In the genomic region with DNA sequence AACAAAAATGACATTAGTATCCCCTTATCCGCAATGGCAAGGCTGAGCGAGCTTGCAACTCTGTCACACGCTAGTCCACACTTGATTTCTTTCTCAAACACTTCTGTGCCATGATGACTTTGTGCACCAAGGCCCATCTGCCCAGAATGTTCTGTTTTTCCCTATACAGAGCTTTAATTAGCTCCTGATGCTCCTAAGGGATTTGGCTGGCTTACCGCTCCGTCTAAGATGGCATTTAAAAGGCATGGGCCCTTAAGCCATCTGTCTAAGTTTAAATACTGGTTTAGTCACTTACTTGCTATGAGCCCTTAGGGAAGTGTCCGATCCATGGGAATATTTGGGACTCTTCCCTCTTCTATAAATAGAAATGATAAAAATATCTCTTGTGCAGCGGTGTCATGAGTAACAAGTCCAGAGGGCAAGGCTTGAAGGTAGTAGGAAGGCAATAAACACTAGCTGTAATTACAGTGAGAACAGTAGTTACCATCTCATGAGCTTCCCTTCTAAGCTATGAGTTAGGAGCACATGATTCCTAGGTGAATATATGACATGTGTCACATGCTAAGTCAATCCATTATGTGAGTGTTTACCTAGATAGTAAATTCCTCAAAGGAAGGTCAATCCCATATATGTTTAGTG, we compare ENCODE assay signal across 12 mouse cellular contexts.
DNase-seq lines count a peak whose midpoint lies in the region; ATAC-seq and TF ChIP-seq lines count a peak whose summit lies in the region.
"Had no signal": no experiment of that assay in that cellular context is flagged by ENCODE, and none has a peak within 500 bp of the region (broad histone marks: within the 10 kb centered on the region; RNA-seq: fewer than 3 reads in every experiment).

No protein-coding gene starts in this region.

- no peak overlapping the region for H3K4me2 ChIP-seq in heart, embryonic 11.5 days
- no peak overlapping the region for H3K4me2 ChIP-seq in midbrain, postnatal 0 days (ENCODE audit: low read depth, low read length, poor library complexity, severe bottlenecking)
- no peak overlapping the region for H3K4me2 ChIP-seq in midbrain, embryonic 13.5 days (replicated peaks)
- no peak overlapping the region for H3K4me2 ChIP-seq in heart, postnatal 0 days (ENCODE audit: low read depth, low read length)

- no peaks in the 10 kb centered on the region for H3K9me3 ChIP-seq in heart, embryonic 11.5 days (replicated peaks; ENCODE audit: control insufficient read depth, low read length)
- no peaks in the 10 kb centered on the region for H3K9me3 ChIP-seq in midbrain, postnatal 0 days (ENCODE audit: low read length)
- H3K9me3 ChIP-seq in midbrain, embryonic 13.5 days, result no peaks in the 10 kb centered on the region
- H3K9me3 ChIP-seq in heart, postnatal 0 days (replicated peaks; ENCODE audit: control insufficient read depth, low read length), result no peaks in the 10 kb centered on the region

- no peak for TF ChIP-seq CTCF in heart, adult 2 months (IDR thresholded peaks at IDR 0.05)
- no peak for TF ChIP-seq CTCF in midbrain, postnatal 0 days (IDR thresholded peaks at IDR 0.05)
- no peak for TF ChIP-seq CTCF in heart, postnatal 0 days (IDR thresholded peaks at IDR 0.05; ENCODE audit: low read depth)

- H3K79me2 ChIP-seq in heart, adult 2 months (replicated peaks; ENCODE audit: control insufficient read depth, insufficient read depth, low read length), result no peaks in the 10 kb centered on the region

- WGBS in heart, adult 2 months, result 54% methylated on average over 7 of the region's 7 CpGs
- WGBS in heart, embryonic 11.5 days (ENCODE audit: insufficient replicate concordance), result 67% methylated on average over 7 of the region's 7 CpGs
- 67% methylated on average over 7 of the region's 7 CpGs for WGBS in midbrain, postnatal 0 days
- WGBS in midbrain, embryonic 13.5 days, result 70% methylated on average over 7 of the region's 7 CpGs
- WGBS in heart, postnatal 0 days, result 51% methylated on average over 7 of the region's 7 CpGs

- DNase-seq in heart, adult 2 months, result peak in 1 of 2 experiments; percentile 14
- DNase-seq in midbrain, postnatal 0 days (ENCODE audit: low spot score), result peak; percentile 54
- peak; percentile 26 for DNase-seq in heart, postnatal 0 days (ENCODE audit: low spot score)
- no peak for DNase-seq in urinary bladder, postnatal 25 days (ENCODE audit: low spot score)
- no peak for DNase-seq in kidney, adult 9 months
- DNase-seq: adrenal gland, postnatal 10 days; cerebellum, adult 11-12 months had no signal

- H3K36me3 ChIP-seq in heart, adult 2 months (ENCODE audit: control insufficient read depth, insufficient read depth, low read length), result peaks cover 6% of the 10 kb centered on the region; the same call in 1 of the 2 replicates
- H3K36me3 ChIP-seq in heart, embryonic 11.5 days (ENCODE audit: control insufficient read depth, insufficient read depth, low read length), result no peaks in the 10 kb centered on the region
- H3K36me3 ChIP-seq in midbrain, postnatal 0 days (ENCODE audit: insufficient read depth, low read length), result no peaks in the 10 kb centered on the region
- no peaks in the 10 kb centered on the region for H3K36me3 ChIP-seq in midbrain, embryonic 13.5 days
- H3K36me3 ChIP-seq in heart, postnatal 0 days (replicated peaks; ENCODE audit: control insufficient read depth, insufficient read depth, low read length), result no peaks in the 10 kb centered on the region

- no peak for TF ChIP-seq EP300 in heart, adult 2 months (IDR thresholded peaks at IDR 0.05; ENCODE audit: insufficient read depth, low read depth, low read length)
- no peak for TF ChIP-seq EP300 in heart, postnatal 0 days (IDR thresholded peaks at IDR 0.05; ENCODE audit: low read depth)

- H3K27ac ChIP-seq in heart, adult 2 months, result peak overlapping the region; percentile 70
- no peak overlapping the region for H3K27ac ChIP-seq in heart, embryonic 11.5 days (ENCODE audit: low read depth, low read length)
- H3K27ac ChIP-seq in midbrain, postnatal 0 days (ENCODE audit: low read depth, low read length), result no peak overlapping the region
- H3K27ac ChIP-seq in midbrain, embryonic 13.5 days, result no peak overlapping the region
- peak overlapping the region; percentile 71 for H3K27ac ChIP-seq in heart, postnatal 0 days (ENCODE audit: low read depth)
- H3K27ac ChIP-seq: macrophage had no signal

- no peak overlapping the region for H3K9ac ChIP-seq in heart, adult 2 months (ENCODE audit: low read depth, low read length)
- no peak overlapping the region for H3K9ac ChIP-seq in heart, embryonic 11.5 days (ENCODE audit: low read depth, low read length)
- H3K9ac ChIP-seq in midbrain, postnatal 0 days (replicated peaks; ENCODE audit: low read length, poor library complexity, severe bottlenecking), result no peak overlapping the region
- no peak overlapping the region for H3K9ac ChIP-seq in midbrain, embryonic 13.5 days (replicated peaks)
- no peak overlapping the region for H3K9ac ChIP-seq in heart, postnatal 0 days (replicated peaks; ENCODE audit: low read depth, low read length)

- H3K4me3 ChIP-seq in heart, adult 2 months, result no peak overlapping the region
- H3K4me3 ChIP-seq in heart, embryonic 11.5 days (ENCODE audit: low read depth, low read length), result no peak overlapping the region
- no peak overlapping the region for H3K4me3 ChIP-seq in midbrain, postnatal 0 days (ENCODE audit: low read depth, low read length)
- no peak overlapping the region for H3K4me3 ChIP-seq in midbrain, embryonic 13.5 days (replicated peaks)
- no peak overlapping the region for H3K4me3 ChIP-seq in heart, postnatal 0 days (ENCODE audit: low read depth, low read length)
- H3K4me3 ChIP-seq: myocyte had no signal

- ATAC-seq in heart, embryonic 11.5 days (replicated peaks; ENCODE audit: insufficient number of reproducible peaks, low FRiP score, low TSS enrichment), result no peak
- no peak for ATAC-seq in midbrain, postnatal 0 days (ENCODE audit: low FRiP score)
- no peak for ATAC-seq in midbrain, embryonic 13.5 days
- peak; percentile 63 for ATAC-seq in heart, postnatal 0 days (ENCODE audit: insufficient read depth, low read depth)

- no peak for TF ChIP-seq POLR2A in heart, adult 2 months (IDR thresholded peaks at IDR 0.05; ENCODE audit: insufficient read depth, low read depth, low read length)

- intact Hi-C loops in heart, adult 2 months (cut with DNase I), result no loop called here

- peaks cover 2% of the 10 kb centered on the region; the same call in 1 of the 2 replicates for H3K4me1 ChIP-seq in heart, adult 2 months (ENCODE audit: control insufficient read depth, insufficient read depth, low read length)
- H3K4me1 ChIP-seq in heart, embryonic 11.5 days (ENCODE audit: control insufficient read depth, insufficient read depth, low read length), result no peaks in the 10 kb centered on the region
- H3K4me1 ChIP-seq in midbrain, postnatal 0 days (ENCODE audit: insufficient read depth, low read length), result no peaks in the 10 kb centered on the region
- no peaks in the 10 kb centered on the region for H3K4me1 ChIP-seq in midbrain, embryonic 13.5 days (replicated peaks)
- peaks cover 9% of the 10 kb centered on the region for H3K4me1 ChIP-seq in heart, postnatal 0 days (ENCODE audit: control insufficient read depth, insufficient read depth)

- no peaks in the 10 kb centered on the region for H3K27me3 ChIP-seq in heart, adult 2 months (ENCODE audit: control insufficient read depth, insufficient read depth, low read length)
- H3K27me3 ChIP-seq in heart, embryonic 11.5 days (ENCODE audit: control insufficient read depth, insufficient read depth, low read length), result no peaks in the 10 kb centered on the region
- H3K27me3 ChIP-seq in midbrain, postnatal 0 days (ENCODE audit: insufficient read depth, low read length), result no peaks in the 10 kb centered on the region
- H3K27me3 ChIP-seq in midbrain, embryonic 13.5 days, result no peaks in the 10 kb centered on the region
- H3K27me3 ChIP-seq in heart, postnatal 0 days (ENCODE audit: control insufficient read depth, insufficient read depth, low read length), result no peaks in the 10 kb centered on the region
- H3K27me3 ChIP-seq: CH12.LX had no signal

Comparison
In these comparisons a context has a peak if more than half of its experiments do, and no peak if none do; other contexts are left out.
1. H3K27ac ChIP-seq: peak in heart, adult 2 months (single experiment) and heart, postnatal 0 days (single experiment); none in heart, embryonic 11.5 days (single experiment), midbrain, postnatal 0 days (single experiment) and midbrain, embryonic 13.5 days (single experiment).
2. DNase-seq: peak in midbrain, postnatal 0 days (single experiment) and heart, postnatal 0 days (single experiment); none in urinary bladder, postnatal 25 days (single experiment) and kidney, adult 9 months (single experiment).